Mouse (Mus musculus): ENCODE results near the gene Lrfn3.
A peak's percentile ranks its signal among the peaks of the same experiment; 100 is the strongest.

Gene Lrfn3

GRCm38 (mm10) chr7:30362652-30363343, at the start of gene Lrfn3:
Gene Lrfn3 (minus strand): TSS chr7:30362772.
- DNase-seq (ENCODE audit: low spot score in 2 of 2): peak in 1 of 2 experiments; percentile 46

DNA sequence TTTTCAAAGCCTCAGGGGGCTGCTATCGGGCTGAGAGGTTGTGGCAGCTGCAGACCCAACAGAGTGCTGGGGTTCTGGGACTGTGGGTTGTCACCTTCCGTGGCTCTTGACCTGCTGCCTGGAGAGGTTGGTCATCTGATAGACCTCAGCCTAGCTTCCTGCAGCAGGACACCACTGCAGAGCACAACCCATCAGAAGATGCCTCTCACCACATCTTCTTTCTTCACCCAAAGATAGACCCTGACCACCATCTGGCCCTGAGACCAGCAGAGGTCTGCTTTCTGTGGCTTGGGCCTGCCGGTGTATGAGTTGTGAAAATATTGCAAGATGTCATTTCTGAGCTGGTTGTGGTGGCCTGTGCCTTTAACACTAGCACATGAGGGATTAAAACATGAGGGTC, 48.5 kb upstream of the Lrfn3 start:
- no peak for DNase-seq (ENCODE audit: low spot score in 2 of 2)

GRCm38 (mm10) chr7:30409789-30410188, 47.2 kb upstream of the Lrfn3 start:
- DNase-seq (ENCODE audit: low spot score in 2 of 2): no peak

DNA sequence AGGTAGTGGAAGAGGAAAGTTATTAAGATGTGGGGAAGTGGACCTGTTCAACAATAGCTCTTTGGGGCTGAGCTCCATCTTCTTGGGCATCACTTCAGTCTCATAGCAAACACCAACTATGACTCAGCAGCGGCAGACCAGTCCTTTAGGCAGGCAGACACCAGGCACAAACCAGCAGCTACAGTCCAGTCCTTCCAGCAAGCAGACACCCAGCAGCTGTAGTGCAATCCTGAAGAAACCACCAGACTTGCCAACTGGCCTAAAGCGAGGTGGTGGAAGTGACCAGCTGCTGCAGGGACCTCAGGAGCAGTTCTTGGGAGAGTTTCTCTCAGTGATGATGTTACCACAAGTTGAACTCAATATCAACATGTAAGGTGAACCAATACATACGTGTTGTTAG, 46.1 kb upstream of the Lrfn3 start:
- no peak for DNase-seq (ENCODE audit: low spot score in 2 of 2)

GRCm38 (mm10) chr7:30402343-30402742, 39.8 kb upstream of the Lrfn3 start:
- DNase-seq (ENCODE audit: low spot score in 2 of 2): no peak

DNA sequence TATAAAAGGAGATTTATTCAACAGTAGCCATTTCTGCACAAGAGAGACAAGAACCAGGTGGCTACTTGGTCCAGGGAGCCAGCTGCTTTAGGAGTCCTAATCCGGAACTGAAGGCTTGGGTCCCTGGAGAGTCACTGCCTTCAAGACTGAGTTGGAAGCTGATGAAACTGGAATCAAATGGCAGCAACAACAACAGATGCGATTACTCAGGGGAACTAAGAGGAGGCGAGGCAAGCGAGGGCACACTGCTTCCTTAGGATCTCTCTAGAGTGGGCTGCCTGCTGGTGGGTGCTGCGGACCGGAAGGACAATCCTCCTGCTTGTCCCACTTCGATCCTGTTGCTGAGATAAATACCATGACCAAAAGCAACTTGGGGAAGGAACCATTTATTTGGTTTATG, 37.1 kb upstream of the Lrfn3 start:
- no peak for DNase-seq (ENCODE audit: low spot score in 2 of 2)

DNA sequence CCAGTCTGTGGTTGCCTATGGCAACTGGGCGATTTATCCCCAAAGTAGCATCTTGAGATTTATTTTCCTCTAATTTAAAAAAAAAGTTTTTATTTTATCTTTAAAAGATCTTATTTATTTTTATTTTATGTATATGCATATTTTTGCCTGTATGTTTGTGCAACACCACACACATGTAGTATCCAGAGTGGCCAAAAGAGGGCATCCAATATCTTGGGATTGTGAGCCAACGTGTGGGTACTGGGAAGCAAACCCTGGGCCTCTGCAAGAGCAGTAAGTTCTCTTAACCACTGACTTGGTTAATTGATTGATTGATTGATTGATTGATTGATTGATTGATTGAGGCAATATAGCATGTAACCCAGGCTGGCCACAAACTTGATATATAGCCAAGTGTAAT, 32.3 kb upstream of the Lrfn3 start:
- DNase-seq (ENCODE audit: low spot score in 2 of 2): no peak

DNA sequence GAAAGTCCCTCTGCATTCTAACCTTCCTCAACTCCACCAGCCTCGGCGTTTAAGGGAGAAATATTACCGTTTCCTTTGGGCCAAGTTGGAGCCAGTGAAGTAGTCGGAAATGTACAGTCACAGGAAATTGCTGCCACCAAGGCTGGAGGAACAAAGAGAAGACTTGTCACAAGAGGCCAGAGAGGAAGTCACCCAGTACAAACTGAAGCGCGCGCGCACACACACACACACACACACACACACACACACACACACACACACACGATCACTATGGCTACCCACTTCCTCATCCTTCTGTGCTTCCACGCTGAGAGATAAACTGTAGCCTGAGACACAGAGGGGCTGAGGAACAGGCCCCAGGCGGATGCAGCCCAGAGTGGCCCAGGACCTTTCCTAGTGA, 31.8 kb upstream of the Lrfn3 start:
- no peak for DNase-seq (ENCODE audit: low spot score in 2 of 2)

DNA sequence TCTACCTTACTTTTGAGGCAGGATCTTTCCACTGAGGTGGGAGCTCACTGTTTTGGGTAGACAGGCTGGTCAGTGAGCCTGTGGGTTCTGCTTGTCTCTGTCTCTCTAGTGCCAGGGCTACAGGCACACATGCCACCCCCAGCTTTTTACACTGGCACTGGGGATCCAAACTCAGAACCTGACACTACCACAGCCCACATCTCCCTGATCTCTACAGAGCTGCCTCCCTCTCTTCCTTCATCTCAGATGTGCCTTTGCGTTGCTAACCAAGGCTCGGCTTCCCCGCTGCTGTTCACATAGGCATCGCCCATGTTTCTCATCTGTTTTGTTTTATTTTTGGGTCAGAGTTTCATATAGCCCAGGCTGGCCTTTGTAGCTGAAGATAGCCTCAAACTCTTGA, 31.1 kb upstream of the Lrfn3 start:
- no peak for DNase-seq (ENCODE audit: low spot score in 2 of 2)

DNA sequence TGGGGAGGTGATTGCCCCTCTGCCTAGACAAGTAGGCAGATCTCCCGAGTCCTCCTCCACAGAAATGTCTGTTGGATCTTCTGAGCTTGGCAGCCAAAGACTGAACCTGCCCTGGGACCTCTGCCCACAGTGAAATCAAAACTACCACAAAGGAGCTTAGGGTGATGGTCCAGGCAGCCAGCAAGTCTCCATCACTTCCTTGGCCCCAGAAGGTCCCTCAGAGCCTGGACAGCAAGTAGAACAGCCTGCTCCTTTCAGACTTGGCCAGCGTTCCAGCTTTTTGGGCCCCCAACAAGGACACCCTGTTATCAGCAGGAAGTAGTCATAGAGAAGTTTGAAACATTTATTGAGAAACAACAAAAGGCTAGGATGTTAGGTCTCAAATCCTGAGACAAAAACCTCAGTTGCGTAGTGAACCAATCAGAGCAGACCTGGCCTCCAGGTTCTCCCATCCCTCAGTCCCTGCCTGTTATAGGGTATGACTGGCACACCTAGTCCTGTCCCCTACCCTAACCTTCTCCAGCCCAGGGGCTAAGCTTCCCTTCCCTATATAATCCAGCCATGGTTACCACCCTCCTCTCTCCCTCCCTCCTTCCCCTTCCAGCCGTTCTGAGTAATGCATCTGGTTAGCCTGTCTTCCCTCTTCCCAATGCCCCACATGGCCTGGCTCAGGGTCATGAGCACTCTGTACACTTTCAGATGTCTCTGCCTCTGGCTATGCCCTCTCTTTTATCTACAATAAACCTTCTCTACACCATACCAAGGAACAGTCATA, 30.4 kb upstream of the Lrfn3 start:
- DNase-seq (ENCODE audit: low spot score in 2 of 2): no peak

GRCm38 (mm10) chr7:30384106-30384505, 21.5 kb upstream of the Lrfn3 start:
- no peak for DNase-seq (ENCODE audit: low spot score in 2 of 2)

DNA sequence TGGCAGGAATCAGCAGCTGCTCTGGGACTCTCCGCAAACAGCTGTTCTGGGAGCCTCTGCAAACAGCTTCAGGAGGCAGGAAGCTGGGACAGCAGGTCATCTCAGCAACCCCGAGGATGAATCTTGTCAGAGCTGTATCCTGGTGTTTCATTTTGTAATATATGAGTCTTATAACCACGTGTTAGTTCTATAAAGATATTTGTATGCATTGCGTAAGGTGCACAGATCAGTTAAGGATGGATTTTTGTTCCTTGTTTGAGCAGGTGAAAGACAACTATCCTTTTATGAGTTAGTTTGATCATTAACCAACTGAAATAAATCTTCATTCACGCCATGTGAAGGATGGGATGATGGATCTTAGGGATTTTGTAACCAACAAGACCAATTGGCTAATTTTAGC, 17.5 kb upstream of the Lrfn3 start:
- no peak for DNase-seq (ENCODE audit: low spot score in 2 of 2)

DNA sequence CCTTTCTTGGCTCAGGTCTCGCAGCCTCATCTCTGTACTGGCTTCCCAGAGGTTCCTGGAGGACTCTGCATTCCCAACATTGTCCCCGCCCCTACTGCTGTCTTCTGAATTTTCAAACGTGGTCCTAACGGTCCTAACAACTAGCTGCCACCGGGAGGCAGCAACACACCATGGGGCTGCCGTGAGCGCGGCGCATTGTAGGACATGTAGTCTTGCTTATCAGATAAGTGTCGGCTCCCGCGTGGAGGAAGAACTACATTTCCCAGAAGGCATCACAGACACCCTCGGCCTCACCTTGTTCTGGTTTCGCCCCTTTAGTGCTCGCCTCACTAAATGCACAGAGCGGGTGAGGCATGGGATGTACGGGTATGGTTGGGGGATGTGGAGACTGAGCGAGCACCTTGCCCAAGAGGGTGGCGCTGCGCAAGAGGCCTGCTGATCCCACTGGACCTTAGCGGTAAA, 11.0 kb upstream of the Lrfn3 start:
- DNase-seq (ENCODE audit: low spot score in 2 of 2): peak; percentile 88 to 93

DNA sequence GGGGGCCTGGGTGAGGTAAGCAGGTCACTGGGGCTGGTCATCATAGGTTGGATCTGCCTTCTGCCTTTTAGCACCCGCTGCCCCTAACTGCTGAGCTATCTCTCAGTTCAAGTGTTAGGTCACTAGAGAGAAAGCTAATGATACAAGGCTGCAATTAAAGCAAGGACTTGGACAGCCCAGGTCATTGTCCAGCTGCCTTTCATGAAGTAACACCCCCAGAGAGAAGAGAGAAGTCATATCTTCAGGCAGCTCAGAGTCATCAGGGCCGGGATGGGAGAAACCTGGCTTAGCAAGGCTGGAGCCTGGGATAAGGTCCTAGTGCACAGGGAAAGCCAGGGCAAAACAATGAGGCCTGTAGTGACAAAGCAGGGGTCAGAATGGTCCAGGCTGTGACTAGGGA, 4.9 kb upstream of the Lrfn3 start:
- DNase-seq (ENCODE audit: low spot score in 2 of 2): no peak

- no peak for DNase-seq (ENCODE audit: low spot score in 2 of 2)
These were observed 769 bp upstream of the Lrfn3 start for GRCm38 (mm10) chr7:30363344-30363738.

DNA sequence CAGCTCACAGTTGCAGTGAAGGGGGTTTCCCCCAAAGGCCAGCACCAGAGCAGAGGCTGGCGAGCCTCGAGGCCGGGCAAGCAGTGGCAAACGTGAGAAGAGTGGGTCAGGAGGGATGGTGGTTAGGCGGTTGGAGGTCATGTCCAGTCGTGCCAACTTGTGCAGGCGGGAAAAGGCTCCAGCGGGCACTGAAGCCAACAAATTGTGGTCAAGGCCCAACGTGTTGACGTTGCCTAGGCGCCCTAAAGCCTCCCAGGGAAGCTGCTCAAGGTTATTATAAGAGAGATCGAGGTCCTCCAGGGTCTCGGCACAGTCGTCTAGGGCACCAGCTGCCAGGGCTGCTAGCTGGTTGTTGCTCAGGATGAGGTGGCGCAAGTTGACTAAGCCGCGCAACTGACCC, 2.5 kb downstream of the Lrfn3 start:
- no peak for DNase-seq (ENCODE audit: low spot score in 2 of 2)

DNA sequence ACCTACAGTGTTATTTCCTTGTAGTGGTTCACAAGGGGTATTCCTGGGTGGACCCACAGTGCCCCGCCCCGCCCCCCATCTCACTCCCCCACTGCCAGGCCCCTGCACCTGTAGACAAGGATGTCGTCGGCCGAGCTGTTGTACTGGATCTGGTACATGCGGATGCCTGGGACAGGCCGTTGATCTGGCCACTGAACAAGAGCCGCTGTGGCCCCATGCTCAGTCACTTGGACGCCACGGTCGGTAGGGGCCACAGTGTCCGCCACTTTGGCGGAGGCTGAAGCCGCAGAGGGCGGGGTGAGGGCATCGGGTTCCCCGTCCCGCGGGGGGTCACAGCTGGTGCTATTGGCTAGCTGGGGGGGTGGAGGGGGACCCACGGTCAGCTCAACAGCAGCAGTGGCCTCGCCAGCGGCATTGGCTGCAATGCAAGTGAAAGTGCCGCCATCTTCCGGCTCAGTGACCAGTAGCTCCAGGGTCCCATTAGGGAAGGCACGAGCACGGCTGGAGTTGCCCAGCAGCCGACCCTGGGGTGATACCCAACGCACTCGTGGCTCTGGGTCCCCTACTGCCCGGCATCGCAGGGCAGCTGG, 3.2 kb downstream of the Lrfn3 start:
- DNase-seq (ENCODE audit: low spot score in 2 of 2): no peak

DNA sequence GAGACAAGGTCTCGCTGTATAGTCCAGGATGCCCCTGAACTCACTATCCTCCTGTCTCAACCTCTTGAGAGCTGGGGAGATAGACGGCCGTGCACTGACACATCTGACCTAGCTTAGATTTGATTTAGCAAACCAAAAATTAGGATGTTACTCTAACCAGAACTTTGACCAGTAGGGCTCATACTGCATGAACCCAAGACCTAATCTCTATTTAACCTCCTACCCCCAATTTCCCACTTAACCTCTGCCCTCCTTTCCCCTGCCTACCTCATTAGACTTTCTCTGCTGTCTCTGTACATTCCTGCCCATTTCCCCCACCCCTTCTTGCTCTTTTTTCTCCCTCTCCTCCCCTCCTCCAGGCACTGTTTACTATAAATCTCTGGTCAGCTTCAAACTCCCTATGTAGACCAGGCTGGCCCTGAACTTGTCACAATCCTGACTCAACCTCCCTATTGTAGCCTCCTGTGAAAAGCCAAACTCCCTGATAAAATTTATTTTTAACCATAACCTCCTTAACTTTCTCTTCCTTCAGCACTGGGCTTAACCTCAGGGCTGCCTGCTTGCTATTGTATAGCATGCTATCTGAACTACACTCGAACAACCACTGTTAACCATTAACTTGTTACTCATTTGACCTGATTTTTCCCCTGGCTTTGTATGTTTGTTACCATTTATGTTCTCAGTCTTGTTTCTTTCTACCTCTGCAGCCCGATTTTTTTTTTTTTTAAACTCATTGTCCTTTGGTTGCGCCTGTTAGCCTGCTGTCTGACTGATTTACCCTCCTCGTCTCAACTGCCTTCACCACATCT, 4.0 kb downstream of the Lrfn3 start:
- DNase-seq (ENCODE audit: low spot score in 2 of 2): no peak

- DNase-seq (ENCODE audit: low spot score in 2 of 2): no peak
These were observed 8.5 kb downstream of the Lrfn3 start for GRCm38 (mm10) chr7:30354059-30354458.

GRCm38 (mm10) chr7:30353279-30353822, 9.2 kb downstream of the Lrfn3 start:
- peak; percentile 69 to 74 for DNase-seq (ENCODE audit: low spot score in 2 of 2)

DNA sequence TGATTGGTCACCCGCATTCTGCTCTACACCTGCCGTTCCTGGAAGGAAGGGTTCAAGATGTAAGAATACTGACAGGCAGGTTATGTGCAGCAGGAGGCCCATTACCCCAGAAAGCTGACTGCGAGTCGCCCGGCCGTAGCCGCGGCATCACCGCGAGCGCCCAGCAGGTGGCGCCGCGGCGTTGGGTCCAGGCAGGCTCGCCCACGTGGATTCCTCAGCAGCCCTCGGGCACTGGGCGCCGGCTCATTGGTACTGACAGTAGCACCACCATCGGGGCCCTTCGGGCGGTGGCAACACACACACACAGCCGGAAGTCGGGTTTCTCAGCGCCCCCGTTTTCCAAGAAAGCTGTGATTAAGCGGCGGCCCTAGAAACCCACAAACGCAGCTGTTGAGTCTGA, 14.7 kb downstream of the Lrfn3 start:
- peak; percentile 61 to 68 for DNase-seq (ENCODE audit: low spot score in 2 of 2)

Data from frontal cortex, postnatal 25 days (tissue).